Mouse (Mus musculus) ES-E14 (cell line): ENCODE data around the gene Spats2l. TPM values are rescaled to one million over a fixed set of nuclear protein-coding genes. Genes with fewer than 3 reads are reported as not detected.

Source experiments
- DNase-seq: peaks from one replicate; pipeline ENCODE4 v3.0.0-alpha.2; 2013; ENCODE audit warnings: low read depth, low spot score
- H3K27ac ChIP-seq: 2 replicates; pipeline ENCODE4 v1.5.1; 2012; ENCODE audit warnings: low read depth, mild to moderate bottlenecking, low read length, moderate library complexity, mixed read lengths; ENCODE audit not compliant: poor library complexity, insufficient read depth, severe bottlenecking
- H3K36me3 ChIP-seq: 2 replicates; pipeline ENCODE4 v1.6.1; 2012; ENCODE audit warnings: mild to moderate bottlenecking, low read length, moderate library complexity, mixed read lengths; ENCODE audit not compliant: control insufficient read depth, poor library complexity, insufficient read depth, severe bottlenecking
- H3K4me1 ChIP-seq, 2 experiments: fragments of 150-350 bp in 1 of 2; sonication (generic) in 1 of 2; 2 replicates each; pipeline ENCODE4 v1.6.1; 2012; ENCODE audit warnings: low read length in 2 of 2, mild to moderate bottlenecking in 1 of 2, mixed read lengths in 1 of 2; ENCODE audit not compliant: control insufficient read depth in 2 of 2, insufficient read depth in 2 of 2, poor library complexity in 1 of 2
- H3K4me3 ChIP-seq, 2 experiments: fragments of 150-350 bp in 1 of 2; sonication (generic) in 1 of 2; 2 replicates each; pipeline ENCODE4 v1.5.1; 2012; ENCODE audit warnings: low read length in 2 of 2, low read depth in 1 of 2, mild to moderate bottlenecking in 1 of 2, mixed read lengths in 1 of 2; ENCODE audit not compliant: insufficient read depth in 1 of 2, poor library complexity in 1 of 2, severe bottlenecking in 1 of 2
- H3K9ac ChIP-seq: 2 replicates; pipeline ENCODE4 v1.6.1; 2012; ENCODE audit warnings: low read depth, mild to moderate bottlenecking, low read length, mixed read lengths; ENCODE audit not compliant: poor library complexity, insufficient read depth, severe bottlenecking
- H3K9me3 ChIP-seq: fragments of 150-350 bp; sonication (generic); 2 replicates; pipeline ENCODE4 v1.6.1; 2012; ENCODE audit warnings: low read depth, mild to moderate bottlenecking, low read length; ENCODE audit not compliant: control insufficient read depth, insufficient read depth
- CHD2 ChIP-seq: IDR thresholded peaks from 2 replicates; pipeline ENCODE4 v1.6.1; 2014; ENCODE audit warnings: mild to moderate bottlenecking, low read depth, low read length, inconsistent platforms
- HCFC1 ChIP-seq: IDR thresholded peaks from 2 replicates; pipeline ENCODE4 v1.6.1; 2012; ENCODE audit warnings: low read length, inconsistent platforms, borderline replicate concordance; ENCODE audit not compliant: insufficient read depth
- MAFK ChIP-seq: IDR thresholded peaks from 2 replicates; pipeline ENCODE4 v1.6.1; 2014; ENCODE audit warnings: mild to moderate bottlenecking, low read depth, low read length, inconsistent platforms; ENCODE audit not compliant: insufficient read depth
- ZC3H11A ChIP-seq: IDR thresholded peaks from 2 replicates; pipeline ENCODE4 v1.6.1; 2012; ENCODE audit warnings: low read depth, mild to moderate bottlenecking, inconsistent platforms, low read length, borderline replicate concordance
- ZNF384 ChIP-seq: IDR thresholded peaks from 2 replicates; pipeline ENCODE4 v1.6.1; 2012; ENCODE audit warnings: low read depth, low read length, inconsistent platforms
- in situ Hi-C, 2 experiments: fragments of 600-800 bp; cut with MboI; formaldehyde crosslinking; loops; one replicate each; pipeline ENCODE4 v1.15.1; 2025; ENCODE audit warnings: low sequenced_read_pairs in 2 of 2, inconsistent platforms in 1 of 2; ENCODE audit not compliant: unreplicated experiment in 2 of 2
- total RNA-seq: library from RNA; depleted of rRNA; stranded (reverse); fragments of 300-350 nt; gene quantifications from 2 replicates; pipeline ENCODE4 v1.2.3, GENCODE M21; 2012

The Spats2l gene
- total RNA-seq, 1 experiment, result 2.3 TPM

DNA sequence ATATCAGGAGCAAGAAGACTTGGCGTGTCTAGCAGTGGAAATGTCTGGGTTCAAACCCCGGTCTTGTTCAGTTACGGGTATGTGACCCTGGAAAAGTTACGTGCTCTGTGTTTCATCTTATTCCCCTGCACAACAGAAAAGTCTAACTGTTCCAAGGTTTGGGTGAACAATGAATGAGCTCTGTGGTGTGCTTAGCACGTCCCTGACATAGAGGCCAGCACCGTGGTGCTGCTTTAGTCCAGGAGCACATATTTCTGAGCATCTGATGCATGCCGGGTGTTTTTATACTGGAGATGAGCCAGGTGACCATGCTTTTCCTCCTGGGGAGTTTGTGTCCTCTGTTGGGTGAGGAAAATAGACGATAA is 116.9 kb downstream of the Spats2l start:
- no peak for DNase-seq
- peaks cover 0 to 4% of the 10 kb centered on the region in 2 experiments; a peak in 1 of 4 replicates for H3K4me1 ChIP-seq
- H3K9ac ChIP-seq, result no peak overlapping the region
- H3K4me3 ChIP-seq, result no peak overlapping the region
- H3K36me3 ChIP-seq, result no peaks in the 10 kb centered on the region
- H3K27ac ChIP-seq, result no peak overlapping the region
- TF ChIP-seq ZC3H11A (no peak), CHD2 (no peak), HCFC1 (no peak), ZNF384 (no peak), MAFK (no peak)
- in situ Hi-C loops, result no loop called here
- no peaks in the 10 kb centered on the region for H3K9me3 ChIP-seq

DNA sequence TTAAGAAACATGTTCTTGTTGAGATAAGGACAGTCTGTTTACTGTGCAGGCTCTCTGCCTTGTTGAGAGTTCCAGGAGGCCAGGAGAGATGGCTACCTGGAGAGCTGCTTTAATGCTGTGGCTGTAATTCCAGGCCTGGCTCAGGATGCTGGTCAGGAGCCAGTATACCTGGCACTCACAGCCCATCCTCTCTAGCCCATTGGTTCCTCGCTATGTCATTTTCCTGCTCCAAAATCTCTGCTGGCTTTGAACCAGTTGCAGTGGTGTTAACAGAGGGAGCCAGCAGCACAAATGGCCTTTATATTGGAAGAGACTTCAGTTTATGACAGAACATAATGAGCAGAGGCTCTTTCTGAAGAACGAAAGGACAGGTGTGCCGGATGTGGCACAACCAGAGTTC is 127.5 kb downstream of the Spats2l start:
- Histone ChIP-seq H3K4me1 (no peaks in the 10 kb centered on the region), H3K4me3 (no peak overlapping the region), H3K27ac (no peak overlapping the region), H3K9me3 (no peaks in the 10 kb centered on the region), H3K36me3 (no peaks in the 10 kb centered on the region), H3K9ac (no peak overlapping the region)
- TF ChIP-seq ZNF384, result no peak
- no peak for TF ChIP-seq MAFK
- TF ChIP-seq ZC3H11A, result no peak
- TF ChIP-seq CHD2, result no peak
- TF ChIP-seq HCFC1, result no peak
- no peak for DNase-seq
- in situ Hi-C loops, result no loop called here

DNA sequence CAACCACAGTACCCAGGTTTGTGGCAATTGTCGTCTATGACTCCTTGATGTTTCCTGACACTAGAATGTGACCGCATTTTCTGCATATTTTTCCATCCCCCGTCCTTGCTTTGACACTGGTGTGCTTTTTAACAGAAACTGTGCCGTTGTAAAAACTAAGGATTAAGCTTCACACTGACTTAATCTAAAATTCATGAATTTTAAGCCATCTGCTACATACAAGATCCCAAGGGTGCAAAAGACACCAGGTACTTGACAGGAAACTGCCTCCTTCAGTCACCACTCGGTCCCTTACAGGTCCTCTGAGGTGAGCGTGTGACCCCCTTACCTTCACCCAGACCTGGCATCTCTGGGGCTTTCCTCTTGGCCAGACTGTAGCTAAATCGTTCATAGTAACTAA is 129.8 kb downstream of the Spats2l start:
- H3K4me3 ChIP-seq, result no peak overlapping the region
- in situ Hi-C loops, result no loop called here
- H3K27ac ChIP-seq, result no peak overlapping the region
- H3K9me3 ChIP-seq, result no peaks in the 10 kb centered on the region
- H3K9ac ChIP-seq, result no peak overlapping the region
- no peak for TF ChIP-seq ZNF384
- no peak for TF ChIP-seq CHD2
- TF ChIP-seq MAFK, result no peak
- no peak for TF ChIP-seq ZC3H11A
- TF ChIP-seq HCFC1, result no peak
- H3K36me3 ChIP-seq, result no peaks in the 10 kb centered on the region
- DNase-seq, result no peak
- H3K4me1 ChIP-seq, result no peaks in the 10 kb centered on the region

DNA sequence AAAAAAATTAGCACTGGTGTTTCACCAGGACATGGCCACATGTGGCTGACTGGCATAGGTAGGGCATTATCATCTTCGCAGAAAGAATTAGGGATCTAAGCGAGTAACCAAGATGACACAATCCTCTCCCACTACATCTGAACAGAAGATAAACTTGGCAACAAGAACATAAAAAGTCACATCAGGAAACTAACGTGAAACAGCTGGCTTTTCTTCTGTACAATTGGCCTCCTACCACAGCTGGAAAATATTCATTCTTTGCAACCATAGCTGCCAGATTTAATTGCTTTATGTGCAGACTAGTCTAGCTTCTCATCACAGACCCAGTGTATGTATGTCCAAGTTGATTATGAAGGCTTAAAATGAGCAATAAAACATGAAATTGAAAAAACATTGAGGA is 131.9 kb downstream of the Spats2l start:
- Histone ChIP-seq H3K9ac (no peak overlapping the region), H3K27ac (no peak overlapping the region), H3K9me3 (no peaks in the 10 kb centered on the region), H3K36me3 (no peaks in the 10 kb centered on the region), H3K4me1 (no peaks in the 10 kb centered on the region), H3K4me3 (no peak overlapping the region)
- in situ Hi-C loops, result no loop called here
- no peak for TF ChIP-seq MAFK
- DNase-seq, result no peak

DNA sequence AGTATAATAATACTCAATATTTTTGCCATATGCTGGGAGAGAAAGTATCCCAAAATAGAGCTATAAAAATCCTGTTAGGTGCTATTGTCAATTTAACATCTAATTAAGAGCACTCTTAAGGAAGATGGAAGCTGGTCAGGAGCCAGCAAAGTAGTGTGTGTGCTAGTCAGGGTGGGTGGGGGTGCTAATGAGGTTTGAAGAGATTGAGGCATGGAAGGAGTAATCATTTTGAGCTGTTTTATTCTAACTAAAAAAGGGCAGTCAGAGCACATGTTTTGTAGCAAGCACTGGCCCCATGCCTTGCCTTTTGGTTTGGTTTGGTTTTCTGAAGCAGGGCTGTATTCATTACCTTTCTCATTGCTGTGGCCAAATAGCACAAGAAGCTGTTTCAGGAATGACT is 132.3 kb downstream of the Spats2l start:
- H3K4me1 ChIP-seq, result no peaks in the 10 kb centered on the region
- H3K9ac ChIP-seq, result no peak overlapping the region
- no peak overlapping the region for H3K4me3 ChIP-seq
- no peaks in the 10 kb centered on the region for H3K36me3 ChIP-seq
- no peak for TF ChIP-seq HCFC1
- TF ChIP-seq CHD2, result no peak
- no peak for TF ChIP-seq MAFK
- no peak for TF ChIP-seq ZNF384
- TF ChIP-seq ZC3H11A, result no peak
- in situ Hi-C loops, result no loop called here
- no peak overlapping the region for H3K27ac ChIP-seq
- no peaks in the 10 kb centered on the region for H3K9me3 ChIP-seq
- no peak for DNase-seq
